Mouse (Mus musculus): ENCODE results near the gene Gm9844. TPM values are rescaled to one million over a fixed set of nuclear protein-coding genes. Genes with fewer than 3 reads are reported as not detected.
"Not testable (repeated sequence)": the region's sequence is repeated elsewhere in the genome, so short reads cannot be mapped to it uniquely, and the experiment has no call there.

Gene Gm9844
- polyA plus RNA-seq, 2 experiments: 1.3 to 1.5 TPM

GRCm38 (mm10) chr7:24890281-24891216 lies 28.5 kb downstream of the Gm9844 start:
- Histone ChIP-seq H3K36me3 (replicated peaks; ENCODE audit: control insufficient read depth, insufficient read depth, low read depth) (peaks cover 48% of the 10 kb centered on the region), H3K9me3 (ENCODE audit: control insufficient read depth, low read length) (no peaks in the 10 kb centered on the region), H3K4me1 (replicated peaks; ENCODE audit: control insufficient read depth in 2 of 2, insufficient read depth in 2 of 2, low read length in 1 of 2) (peaks cover 5 to 18% of the 10 kb centered on the region in 2 experiments; a peak in 3 of 4 replicates), H3K4me3 (ENCODE audit: insufficient read depth in 1 of 2, low read depth in 2 of 2, low read length in 2 of 2) (no peak overlapping the region), H3K4me2 (ENCODE audit: low read depth) (no peak overlapping the region), H3K9ac (replicated peaks) (no peak overlapping the region), H3K27ac (no peak overlapping the region), H3K27me3 (ENCODE audit: control insufficient read depth, insufficient read depth, low read length) (no peaks in the 10 kb centered on the region)
- ATAC-seq (ENCODE audit: insufficient read depth) (peak; percentile 68), DNase-seq (ENCODE audit: low read depth in 3 of 3, low spot score in 3 of 3) (peak; percentile 66 to 75 (median 67))
- WGBS (ENCODE audit: insufficient replicate concordance): 18% methylated on average over 10 of the region's 10 CpGs
- TF ChIP-seq EP300 (IDR thresholded peaks at IDR 0.05; ENCODE audit: low read depth): peak; percentile 9
- peak; percentile 100 for TF ChIP-seq CTCF (IDR thresholded peaks at IDR 0.05; ENCODE audit: low read depth)

- Histone ChIP-seq H3K27me3 (ENCODE audit: control insufficient read depth, insufficient read depth, low read length) (no peaks in the 10 kb centered on the region), H3K36me3 (replicated peaks; ENCODE audit: control insufficient read depth, insufficient read depth, low read depth) (peaks cover 39% of the 10 kb centered on the region), H3K4me2 (ENCODE audit: low read depth) (no peak overlapping the region), H3K4me3 (ENCODE audit: insufficient read depth in 1 of 2, low read depth in 2 of 2, low read length in 2 of 2) (no peak overlapping the region), H3K4me1 (replicated peaks; ENCODE audit: control insufficient read depth in 2 of 2, insufficient read depth in 2 of 2, low read length in 1 of 2) (peaks cover 0 to 10% of the 10 kb centered on the region in 2 experiments; a peak in 2 of 4 replicates), H3K27ac (peak overlapping the region; percentile 3; the same call in 1 of the 2 replicates), H3K9me3 (ENCODE audit: control insufficient read depth, low read length) (no peaks in the 10 kb centered on the region), H3K9ac (replicated peaks) (no peak overlapping the region)
- DNase-seq (ENCODE audit: low read depth in 3 of 3, low spot score in 3 of 3) (no peak), ATAC-seq (ENCODE audit: insufficient read depth) (no peak)
- WGBS (ENCODE audit: insufficient replicate concordance): 58% methylated on average over 3 of the region's 3 CpGs
- TF ChIP-seq EP300 (IDR thresholded peaks at IDR 0.05; ENCODE audit: low read depth) (no peak), CTCF (IDR thresholded peaks at IDR 0.05; ENCODE audit: low read depth) (no peak)
Measured at GRCm38 (mm10) chr7:24891241-24892124, 29.5 kb downstream of the Gm9844 start.

- Histone ChIP-seq H3K27me3 (ENCODE audit: control insufficient read depth, insufficient read depth, low read length) (no peaks in the 10 kb centered on the region), H3K36me3 (replicated peaks; ENCODE audit: control insufficient read depth, insufficient read depth, low read depth) (peaks cover 32% of the 10 kb centered on the region), H3K4me1 (replicated peaks; ENCODE audit: control insufficient read depth in 2 of 2, insufficient read depth in 2 of 2, low read length in 1 of 2) (peaks cover 0 to 5% of the 10 kb centered on the region in 2 experiments; a peak in 2 of 4 replicates), H3K4me3 (ENCODE audit: insufficient read depth in 1 of 2, low read depth in 2 of 2, low read length in 2 of 2) (no peak overlapping the region), H3K27ac (peak overlapping the region; percentile 3; the same call in 1 of the 2 replicates), H3K4me2 (ENCODE audit: low read depth) (no peak overlapping the region), H3K9me3 (ENCODE audit: control insufficient read depth, low read length) (no peaks in the 10 kb centered on the region), H3K9ac (replicated peaks) (no peak overlapping the region)
- no peak for ATAC-seq (ENCODE audit: insufficient read depth)
- 66% methylated on average over 2 of the region's 2 CpGs for WGBS (ENCODE audit: insufficient replicate concordance)
- TF ChIP-seq EP300 (IDR thresholded peaks at IDR 0.05; ENCODE audit: low read depth) (no peak), CTCF (IDR thresholded peaks at IDR 0.05; ENCODE audit: low read depth) (no peak)
- no peak for DNase-seq (ENCODE audit: low read depth in 3 of 3, low spot score in 3 of 3)
Measured at GRCm38 (mm10) chr7:24892125-24892583, 30.1 kb downstream of the Gm9844 start.

- not testable (repeated sequence) for ATAC-seq (ENCODE audit: insufficient read depth)
- 64% methylated on average over 2 of the region's 2 CpGs for WGBS (ENCODE audit: insufficient replicate concordance)
Measured at GRCm38 (mm10) chr7:24895749-24896148, 33.7 kb downstream of the Gm9844 start.

More at GRCm38 (mm10) chr7:24895749-24896148, 33.7 kb downstream of the Gm9844 start:
- not testable (repeated sequence) for H3K4me2 ChIP-seq (ENCODE audit: low read depth); H3K4me1 ChIP-seq (replicated peaks; ENCODE audit: control insufficient read depth in 2 of 2, insufficient read depth in 2 of 2, low read length in 1 of 2); H3K27me3 ChIP-seq (ENCODE audit: control insufficient read depth, insufficient read depth, low read length); H3K4me3 ChIP-seq (ENCODE audit: insufficient read depth in 1 of 2, low read depth in 2 of 2, low read length in 2 of 2); H3K27ac ChIP-seq; H3K9me3 ChIP-seq (ENCODE audit: control insufficient read depth, low read length); H3K9ac ChIP-seq (replicated peaks); DNase-seq (ENCODE audit: low read depth in 3 of 3, low spot score in 3 of 3); H3K36me3 ChIP-seq (replicated peaks; ENCODE audit: control insufficient read depth, insufficient read depth, low read depth)

Measured in liver, embryonic 14.5 days (tissue).